ENCODE assay signal across 36 mouse cellular contexts in genomic region chr5:67650021-67650420, GRCm38 (mm10). TPM values are rescaled to one million over a fixed set of nuclear protein-coding genes. Genes with fewer than 3 reads are reported as not detected.
"Had no signal": no experiment of that assay in that cellular context is flagged by ENCODE, and none has a peak within 500 bp of the region (broad histone marks: within the 10 kb centered on the region; RNA-seq: fewer than 3 reads in every experiment).

No protein-coding gene starts in this region.

- H3K27ac ChIP-seq: limb, embryonic 10.5 days; limb, embryonic 12.5 days; limb, embryonic 13.5 days; limb, embryonic 15.5 days; liver, embryonic 12.5 days; liver, embryonic 13.5 days; liver, embryonic 14.5 days; liver, embryonic 15.5 days; lung, embryonic 15.5 days; macrophage; midbrain, embryonic 10.5 days; midbrain, embryonic 12.5 days; midbrain, embryonic 13.5 days; midbrain, embryonic 15.5 days; neural tube, embryonic 12.5 days had no signal

- H3K4me3 ChIP-seq: limb, embryonic 10.5 days; limb, embryonic 12.5 days; limb, embryonic 13.5 days; limb, embryonic 15.5 days; liver, embryonic 12.5 days; liver, embryonic 13.5 days; liver, embryonic 15.5 days; lung, embryonic 15.5 days; megakaryocyte, embryonic 14.5 days; midbrain, embryonic 10.5 days; midbrain, embryonic 12.5 days; midbrain, embryonic 13.5 days; midbrain, embryonic 15.5 days; myocyte; neural tube, embryonic 12.5 days had no signal

- H3K4me1 ChIP-seq: liver, embryonic 12.5 days; liver, embryonic 13.5 days; liver, embryonic 15.5 days; lung, embryonic 15.5 days; midbrain, embryonic 12.5 days; midbrain, embryonic 15.5 days; neural tube, embryonic 12.5 days had no signal

- ATAC-seq: liver, embryonic 12.5 days; liver, postnatal 0 days; lung, postnatal 0 days; midbrain, embryonic 13.5 days; midbrain, embryonic 15.5 days; midbrain, embryonic 16.5 days had no signal

- H3K36me3 ChIP-seq: limb, embryonic 10.5 days; limb, embryonic 12.5 days; limb, embryonic 13.5 days; limb, embryonic 15.5 days had no signal

- H3K27me3 ChIP-seq: liver, embryonic 12.5 days; liver, embryonic 13.5 days; liver, embryonic 15.5 days; lung, embryonic 15.5 days; megakaryocyte, embryonic 14.5 days; neural tube, embryonic 12.5 days had no signal

- DNase-seq: left cerebral cortex, postnatal 4 days; liver; liver, embryonic 13.5 days; liver, postnatal 0 days; lung, adult 18-20 months; lung, adult 2 months; lung, embryonic 14.5 days; lung, postnatal 10 days; lung, postnatal 14 days; lung, postnatal 36 days; lung, postnatal 4 days; midbrain, embryonic 14.5 days had no signal

- H3K9me3 ChIP-seq: limb, embryonic 10.5 days; limb, embryonic 12.5 days; limb, embryonic 13.5 days; limb, embryonic 15.5 days; liver, embryonic 12.5 days; liver, embryonic 13.5 days; liver, embryonic 15.5 days; lung, embryonic 15.5 days; megakaryocyte, embryonic 14.5 days; midbrain, embryonic 10.5 days; midbrain, embryonic 13.5 days; midbrain, embryonic 15.5 days; neural tube, embryonic 12.5 days had no signal

- H3K4me2 ChIP-seq: limb, embryonic 12.5 days; limb, embryonic 13.5 days; limb, embryonic 15.5 days; liver, embryonic 11.5 days; liver, embryonic 12.5 days; liver, embryonic 13.5 days; liver, embryonic 15.5 days; lung, embryonic 14.5 days; lung, embryonic 15.5 days; midbrain, embryonic 11.5 days; midbrain, embryonic 12.5 days; midbrain, embryonic 13.5 days; midbrain, embryonic 15.5 days; neural tube, embryonic 12.5 days had no signal

- H3K9ac ChIP-seq: limb, embryonic 12.5 days; limb, embryonic 13.5 days; limb, embryonic 15.5 days; liver, embryonic 12.5 days; liver, embryonic 13.5 days; liver, embryonic 14.5 days; liver, embryonic 15.5 days; liver, postnatal 0 days; lung, embryonic 14.5 days; lung, embryonic 15.5 days; midbrain, embryonic 12.5 days; midbrain, embryonic 13.5 days; midbrain, embryonic 15.5 days; neural tube, embryonic 12.5 days had no signal

RNA-seq across cellular contexts. Expression of gene Shisa3, which starts 42.3 kb away (rescaled TPM):
- total RNA-seq: megakaryocyte progenitor cell, adult 5-6 weeks; megakaryocyte, adult 5-6 weeks; megakaryocyte-erythroid progenitor cell, adult 5-6 weeks; monocyte, adult 5-6 weeks had no signal
- polyA plus RNA-seq: macrophage, myocyte had no signal
